Mouse (Mus musculus) hindbrain, postnatal 0 days (tissue): ENCODE data around the gene Tmem53. TPM values are rescaled to one million over a fixed set of nuclear protein-coding genes. Genes with fewer than 3 reads are reported as not detected.

ENCODE experiments used
- ATAC-seq: fragments of 200-750 bp; cut with Nextera tagmentation; 2 replicates; pipeline ENCODE4 v1.8.0; 2017; ENCODE audit warnings: mild to moderate bottlenecking, moderate TSS enrichment, moderate library complexity
- DNase-seq: peaks from one replicate; pipeline ENCODE4 v3.0.0-alpha.2; 2015; ENCODE audit warnings: low spot score
- H3K27ac ChIP-seq: fragments of 300-500 bp; sonication (generic); 2 replicates; pipeline ENCODE4 v1.5.1; 2014; ENCODE audit warnings: mild to moderate bottlenecking
- H3K27me3 ChIP-seq: fragments of 300-500 bp; sonication (generic); 2 replicates; pipeline ENCODE4 v1.6.1; 2014; ENCODE audit warnings: low read length, mixed read lengths; ENCODE audit not compliant: insufficient read depth
- H3K36me3 ChIP-seq: fragments of 300-500 bp; sonication (generic); 2 replicates; pipeline ENCODE4 v1.6.1; 2014; ENCODE audit warnings: low read length, mixed read lengths; ENCODE audit not compliant: insufficient read depth
- H3K4me1 ChIP-seq: fragments of 300-500 bp; sonication (generic); 2 replicates; pipeline ENCODE4 v1.6.1; 2014; ENCODE audit warnings: antibody characterized with exemption, low read length, mixed read lengths; ENCODE audit not compliant: insufficient read depth
- H3K4me2 ChIP-seq: fragments of 300-500 bp; sonication (generic); 2 replicates; pipeline ENCODE4 v1.6.1; 2014; ENCODE audit warnings: low read depth, mild to moderate bottlenecking, low read length, moderate library complexity, mixed read lengths
- H3K4me3 ChIP-seq: fragments of 300-500 bp; sonication (generic); 2 replicates; pipeline ENCODE4 v1.5.1; 2014; ENCODE audit warnings: low read length
- H3K9ac ChIP-seq: fragments of 300-500 bp; sonication (generic); replicated peaks from 2 replicates; pipeline ENCODE4 v1.6.1; 2014; ENCODE audit warnings: mild to moderate bottlenecking, low read length, moderate library complexity, mixed read lengths
- H3K9me3 ChIP-seq: fragments of 300-500 bp; sonication (generic); 2 replicates; pipeline ENCODE4 v1.6.1; 2016; ENCODE audit warnings: low read length, mixed read lengths
- CTCF ChIP-seq: IDR thresholded peaks from 2 replicates; pipeline ENCODE4 v1.5.1; 2016; ENCODE audit warnings: antibody characterized with exemption, control low read depth, low read depth
- WGBS: fragments of 180-500 bp; shearing (Covaris S2); extraction: QIAGEN DNeasy Blood & Tissue Kit; methylation state at CpG from one replicate; pipeline ENCODE4 v1.1.7; 2014; 5-methylcytosine and 5-hydroxymethylcytosine counted together
- polyA plus RNA-seq: library from polyadenylated mRNA; unstranded; fragments of >200 nt; fragmentation: Nextera tagmentation; extraction: Ambion mirVana; gene quantifications from 2 replicates; pipeline ENCODE4 v1.2.1, GENCODE M21; 2015
- total RNA-seq: library from RNA; depleted of rRNA; stranded (reverse); fragments of >200 nt; gene quantifications from 2 replicates; pipeline ENCODE4 v1.2.3, GENCODE M21; 2014

Tmem53 gene
- total and polyA plus RNA-seq, 2 experiments from 2014 or later: 14.0 to 16.5 TPM

GRCm38 (mm10) chr4:117309427-117309826, 57.7 kb downstream of the Tmem53 start:
- no peak overlapping the region for H3K4me3 ChIP-seq
- no peak overlapping the region for H3K4me2 ChIP-seq
- peaks cover 9% of the 10 kb centered on the region; the same call in 1 of the 2 replicates for H3K4me1 ChIP-seq
- no peak overlapping the region for H3K27ac ChIP-seq
- ATAC-seq (no peak), DNase-seq (no peak)
- H3K9me3 ChIP-seq: no peaks in the 10 kb centered on the region
- peaks cover 29% of the 10 kb centered on the region; the same call in 1 of the 2 replicates for H3K27me3 ChIP-seq
- H3K36me3 ChIP-seq: no peaks in the 10 kb centered on the region
- H3K9ac ChIP-seq: no peak overlapping the region
- peak; percentile 27 for TF ChIP-seq CTCF
- 93% methylated on average over 1 of the region's 1 CpGs for WGBS

GRCm38 (mm10) chr4:117311891-117312290, 60.1 kb downstream of the Tmem53 start:
- Histone ChIP-seq H3K27me3 (peaks cover 17% of the 10 kb centered on the region; the same call in 1 of the 2 replicates), H3K36me3 (no peaks in the 10 kb centered on the region), H3K4me1 (0 out of 2 replicates have a peak, but pooled peaks cover 5% of the 10 kb centered on the region), H3K4me3 (no peak overlapping the region), H3K9me3 (no peaks in the 10 kb centered on the region), H3K9ac (no peak overlapping the region), H3K4me2 (no peak overlapping the region), H3K27ac (no peak overlapping the region)
- ATAC-seq (no peak), DNase-seq (no peak)
- TF ChIP-seq CTCF: no peak
- WGBS: 65% methylated on average over 5 of the region's 5 CpGs

GRCm38 (mm10) chr4:117312416-117313084, 60.8 kb downstream of the Tmem53 start:
- H3K4me2 ChIP-seq: 0 out of 2 replicates have a peak overlapping the region, but pooled peaks have one; percentile 11
- H3K4me3 ChIP-seq: no peak overlapping the region
- DNase-seq: no peak
- 0 out of 2 replicates have a peak, but pooled peaks cover 5% of the 10 kb centered on the region for H3K4me1 ChIP-seq
- H3K9ac ChIP-seq: no peak overlapping the region
- no peaks in the 10 kb centered on the region for H3K9me3 ChIP-seq
- no peak for TF ChIP-seq CTCF
- no peaks in the 10 kb centered on the region for H3K36me3 ChIP-seq
- WGBS: 12% methylated on average over 26 of the region's 26 CpGs
- no peak for ATAC-seq
- H3K27ac ChIP-seq: no peak overlapping the region
- peaks cover 17% of the 10 kb centered on the region; the same call in 1 of the 2 replicates for H3K27me3 ChIP-seq

GRCm38 (mm10) chr4:117313085-117313424, 61.3 kb downstream of the Tmem53 start:
- Histone ChIP-seq H3K9me3 (no peaks in the 10 kb centered on the region), H3K27me3 (peaks cover 17% of the 10 kb centered on the region; the same call in 1 of the 2 replicates), H3K4me3 (no peak overlapping the region), H3K27ac (no peak overlapping the region), H3K36me3 (no peaks in the 10 kb centered on the region), H3K4me2 (no peak overlapping the region), H3K4me1 (0 out of 2 replicates have a peak, but pooled peaks cover 5% of the 10 kb centered on the region), H3K9ac (no peak overlapping the region)
- ATAC-seq (no peak), DNase-seq (no peak)
- 2% methylated on average over 4 of the region's 4 CpGs for WGBS
- peak; percentile 60 for TF ChIP-seq CTCF

GRCm38 (mm10) chr4:117314849-117315500, 63.2 kb downstream of the Tmem53 start:
- Histone ChIP-seq H3K4me1 (0 out of 2 replicates have a peak, but pooled peaks cover 5% of the 10 kb centered on the region), H3K4me2 (no peak overlapping the region), H3K27me3 (peaks cover 17% of the 10 kb centered on the region; the same call in 1 of the 2 replicates), H3K27ac (no peak overlapping the region), H3K9me3 (no peaks in the 10 kb centered on the region), H3K9ac (no peak overlapping the region), H3K36me3 (no peaks in the 10 kb centered on the region), H3K4me3 (no peak overlapping the region)
- no peak for DNase-seq
- ATAC-seq: no peak
- 54% methylated on average over 16 of the region's 16 CpGs for WGBS
- TF ChIP-seq CTCF: no peak

- Histone ChIP-seq H3K36me3 (no peaks in the 10 kb centered on the region), H3K27me3 (peaks cover 17% of the 10 kb centered on the region; the same call in 1 of the 2 replicates), H3K9ac (no peak overlapping the region), H3K27ac (no peak overlapping the region), H3K4me2 (no peak overlapping the region), H3K9me3 (no peaks in the 10 kb centered on the region), H3K4me3 (no peak overlapping the region), H3K4me1 (0 out of 2 replicates have a peak, but pooled peaks cover 5% of the 10 kb centered on the region)
- WGBS: 44% methylated on average over 6 of the region's 6 CpGs
- TF ChIP-seq CTCF: no peak
- peak; percentile 36; the same call in 1 of the 2 replicates for ATAC-seq
- no peak for DNase-seq
Measured at GRCm38 (mm10) chr4:117316800-117317199, 65.0 kb downstream of the Tmem53 start.
